Mouse (Mus musculus): Measurements from ENCODE around the gene Gpr4. TPM values are rescaled to one million over a fixed set of nuclear protein-coding genes. Genes with fewer than 3 reads are reported as not detected.

Gpr4 gene
- polyA plus RNA-seq, 1 experiment: 3.3 TPM

DNA sequence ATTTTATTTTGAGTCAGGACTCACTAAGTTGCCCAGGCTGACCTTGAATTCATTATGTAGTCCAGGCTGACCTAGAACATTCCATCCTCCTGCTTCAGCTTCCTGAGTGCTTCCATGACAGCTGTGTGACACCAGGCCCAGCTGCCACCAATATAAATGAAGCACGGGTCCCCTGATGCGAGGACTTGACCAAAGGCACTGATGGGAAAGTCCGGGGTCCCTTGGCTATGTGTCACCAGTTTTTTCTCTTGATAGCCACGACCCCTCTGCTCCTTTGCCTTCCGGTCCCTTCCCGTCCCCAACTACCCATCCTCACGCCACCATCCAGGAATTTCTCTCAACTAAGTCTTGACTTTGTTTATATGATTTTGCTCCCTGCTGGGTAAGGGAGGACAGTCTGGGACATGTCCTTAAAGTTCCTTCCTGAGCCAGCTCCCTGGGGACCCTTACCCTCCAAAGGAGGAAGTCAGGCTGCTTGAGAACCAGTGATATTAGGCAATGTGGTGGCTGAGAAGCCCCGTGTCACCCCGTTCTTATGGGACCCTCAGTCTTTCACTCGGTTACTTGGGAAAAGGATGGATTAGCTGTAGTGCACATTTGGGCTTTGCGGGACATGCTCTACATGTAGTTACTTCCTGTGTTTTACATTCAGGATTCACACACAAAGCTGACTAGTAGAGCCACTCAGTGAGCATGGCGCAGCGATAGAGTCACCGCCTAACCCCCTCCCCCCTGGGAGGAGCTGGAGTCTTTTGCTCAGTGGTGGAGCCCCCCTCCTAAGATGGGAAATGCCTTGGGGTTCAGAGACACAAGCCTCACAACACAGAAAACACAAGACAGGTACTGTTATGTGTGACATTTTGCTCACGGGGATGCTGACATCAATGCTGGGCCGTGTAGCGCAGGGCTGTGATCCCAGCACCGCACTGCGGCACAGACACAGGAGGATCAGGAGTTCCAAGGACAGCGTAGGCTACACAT, 14.8 kb downstream of the Gpr4 start:
- H3K36me3 ChIP-seq (ENCODE audit: control insufficient read depth, insufficient read depth, low read length, poor library complexity, severe bottlenecking): no peaks in the 10 kb centered on the region
- H3K9me3 ChIP-seq (replicated peaks; ENCODE audit: control insufficient read depth, insufficient read depth, low read length, poor library complexity, severe bottlenecking): no peaks in the 10 kb centered on the region
- peak overlapping the region; percentile 52 for H3K9ac ChIP-seq (ENCODE audit: low read depth, poor library complexity, severe bottlenecking)
- no peaks in the 10 kb centered on the region for H3K4me1 ChIP-seq (ENCODE audit: control insufficient read depth, insufficient read depth, low read length)
- peak overlapping the region; percentile 73 for H3K27ac ChIP-seq (ENCODE audit: insufficient read depth, low read length)
- H3K4me3 ChIP-seq (ENCODE audit: low read depth, low read length): peak overlapping the region; percentile 88
- TF ChIP-seq CTCF (IDR thresholded peaks at IDR 0.05; ENCODE audit: low read depth, low read length) (no peak), POLR2A (IDR thresholded peaks at IDR 0.05; ENCODE audit: insufficient read depth, low read length) (no peak)
- H3K27me3 ChIP-seq (ENCODE audit: control insufficient read depth, insufficient read depth, low read length, poor library complexity, severe bottlenecking): no peaks in the 10 kb centered on the region

GRCm38 (mm10) chr7:19227883-19228792, 15.8 kb downstream of the Gpr4 start, which contains the start of gene Opa3:
TSS of gene Opa3 (plus strand) at chr7:19228334.
- Histone ChIP-seq H3K4me3 (ENCODE audit: low read depth, low read length) (peak within 1 kb of the TSS; percentile 97), H3K36me3 (ENCODE audit: control insufficient read depth, insufficient read depth, low read length, poor library complexity, severe bottlenecking) (no peaks in the 10 kb centered on the region), H3K27me3 (ENCODE audit: control insufficient read depth, insufficient read depth, low read length, poor library complexity, severe bottlenecking) (no peaks in the 10 kb centered on the region), H3K27ac (ENCODE audit: insufficient read depth, low read length) (peak within 1 kb of the TSS; percentile 87), H3K4me1 (ENCODE audit: control insufficient read depth, insufficient read depth, low read length) (no peaks in the 10 kb centered on the region), H3K9me3 (replicated peaks; ENCODE audit: control insufficient read depth, insufficient read depth, low read length, poor library complexity, severe bottlenecking) (no peaks in the 10 kb centered on the region), H3K9ac (ENCODE audit: low read depth, poor library complexity, severe bottlenecking) (peak within 1 kb of the TSS; percentile 94)
- TF ChIP-seq EP300 (IDR thresholded peaks at IDR 0.05; ENCODE audit: insufficient read depth, low read depth, low read length) (peak; percentile 54; the same call in 1 of the 2 replicates), POLR2A (IDR thresholded peaks at IDR 0.05; ENCODE audit: insufficient read depth, low read length) (peak; percentile 85), CTCF (IDR thresholded peaks at IDR 0.05; ENCODE audit: low read depth, low read length) (peak; percentile 19)

- Histone ChIP-seq H3K9ac (ENCODE audit: low read depth, poor library complexity, severe bottlenecking) (peak overlapping the region; percentile 94), H3K36me3 (ENCODE audit: control insufficient read depth, insufficient read depth, low read length, poor library complexity, severe bottlenecking) (no peaks in the 10 kb centered on the region), H3K27ac (ENCODE audit: insufficient read depth, low read length) (peak overlapping the region; percentile 39)
Measured at GRCm38 (mm10) chr7:19228793-19229148, 16.4 kb downstream of the Gpr4 start.

DNA sequence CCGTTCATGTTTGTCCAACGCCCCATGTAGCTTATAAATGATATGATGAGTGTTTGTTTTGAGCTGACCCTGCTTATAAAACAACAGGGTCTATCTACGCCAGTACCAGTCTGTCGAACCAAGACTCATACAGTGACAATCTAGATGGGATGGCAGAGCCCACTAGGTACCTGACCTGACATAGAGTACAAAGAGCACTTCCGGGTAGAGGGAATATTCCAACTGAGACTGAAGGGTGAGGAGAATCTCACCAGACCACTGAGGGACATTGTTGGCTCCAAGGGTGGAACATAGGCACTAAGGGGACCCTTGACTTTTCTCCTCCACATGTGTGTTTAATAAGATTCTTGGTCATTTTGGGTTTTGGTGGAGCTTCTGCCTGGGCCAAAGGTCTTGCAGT, 17.1 kb downstream of the Gpr4 start:
- no peak for TF ChIP-seq POLR2A (IDR thresholded peaks at IDR 0.05; ENCODE audit: insufficient read depth, low read length)
- no peak for TF ChIP-seq EP300 (IDR thresholded peaks at IDR 0.05; ENCODE audit: insufficient read depth, low read depth, low read length)
- no peak for TF ChIP-seq CTCF (IDR thresholded peaks at IDR 0.05; ENCODE audit: low read depth, low read length)
- H3K4me1 ChIP-seq (ENCODE audit: control insufficient read depth, insufficient read depth, low read length): no peaks in the 10 kb centered on the region
- no peaks in the 10 kb centered on the region for H3K27me3 ChIP-seq (ENCODE audit: control insufficient read depth, insufficient read depth, low read length, poor library complexity, severe bottlenecking)
- no peaks in the 10 kb centered on the region for H3K36me3 ChIP-seq (ENCODE audit: control insufficient read depth, insufficient read depth, low read length, poor library complexity, severe bottlenecking)
- no peaks in the 10 kb centered on the region for H3K9me3 ChIP-seq (replicated peaks; ENCODE audit: control insufficient read depth, insufficient read depth, low read length, poor library complexity, severe bottlenecking)
- 0 out of 2 replicates have a peak overlapping the region, but pooled peaks have one; percentile 39 for H3K27ac ChIP-seq (ENCODE audit: insufficient read depth, low read length)
- peak overlapping the region; percentile 94 for H3K9ac ChIP-seq (ENCODE audit: low read depth, poor library complexity, severe bottlenecking)
- H3K4me3 ChIP-seq (ENCODE audit: low read depth, low read length): peak overlapping the region; percentile 97; the same call in 1 of the 2 replicates

More at GRCm38 (mm10) chr7:19228793-19229148, 16.4 kb downstream of the Gpr4 start:
- Histone ChIP-seq H3K4me1 (ENCODE audit: control insufficient read depth, insufficient read depth, low read length) (no peaks in the 10 kb centered on the region), H3K4me3 (ENCODE audit: low read depth, low read length) (peak overlapping the region; percentile 97), H3K9me3 (replicated peaks; ENCODE audit: control insufficient read depth, insufficient read depth, low read length, poor library complexity, severe bottlenecking) (no peaks in the 10 kb centered on the region), H3K27me3 (ENCODE audit: control insufficient read depth, insufficient read depth, low read length, poor library complexity, severe bottlenecking) (no peaks in the 10 kb centered on the region)
- TF ChIP-seq POLR2A (IDR thresholded peaks at IDR 0.05; ENCODE audit: insufficient read depth, low read length) (peak; percentile 93), CTCF (IDR thresholded peaks at IDR 0.05; ENCODE audit: low read depth, low read length) (no peak), EP300 (IDR thresholded peaks at IDR 0.05; ENCODE audit: insufficient read depth, low read depth, low read length) (no peak)

- H3K27me3 ChIP-seq (ENCODE audit: control insufficient read depth, insufficient read depth, low read length, poor library complexity, severe bottlenecking): no peaks in the 10 kb centered on the region
- H3K9ac ChIP-seq (ENCODE audit: low read depth, poor library complexity, severe bottlenecking): no peak overlapping the region
- H3K9me3 ChIP-seq (replicated peaks; ENCODE audit: control insufficient read depth, insufficient read depth, low read length, poor library complexity, severe bottlenecking): no peaks in the 10 kb centered on the region
- H3K36me3 ChIP-seq (ENCODE audit: control insufficient read depth, insufficient read depth, low read length, poor library complexity, severe bottlenecking): no peaks in the 10 kb centered on the region
- H3K4me3 ChIP-seq (ENCODE audit: low read depth, low read length): no peak overlapping the region
- no peak overlapping the region for H3K27ac ChIP-seq (ENCODE audit: insufficient read depth, low read length)
- H3K4me1 ChIP-seq (ENCODE audit: control insufficient read depth, insufficient read depth, low read length): no peaks in the 10 kb centered on the region
- no peak for TF ChIP-seq POLR2A (IDR thresholded peaks at IDR 0.05; ENCODE audit: insufficient read depth, low read length)
- no peak for TF ChIP-seq EP300 (IDR thresholded peaks at IDR 0.05; ENCODE audit: insufficient read depth, low read depth, low read length)
- TF ChIP-seq CTCF (IDR thresholded peaks at IDR 0.05; ENCODE audit: low read depth, low read length): no peak
Measured at GRCm38 (mm10) chr7:19230041-19230580, 17.8 kb downstream of the Gpr4 start.

Data from ES-Bruce4 (cell line).